ENCODE assay signal across 8 mouse cellular contexts in genomic region chr2:27237342-27237741, GRCm38 (mm10). TPM values are rescaled to one million over a fixed set of nuclear protein-coding genes. Genes with fewer than 3 reads are reported as not detected.
DNase-seq lines count a peak whose midpoint lies in the region; ATAC-seq and TF ChIP-seq lines count a peak whose summit lies in the region.

No protein-coding gene starts in this region.

- H3K9ac ChIP-seq in hindbrain, embryonic 14.5 days: no peak overlapping the region
- H3K9ac ChIP-seq in limb, embryonic 14.5 days (ENCODE audit: low read depth, low read length, severe bottlenecking): no peak overlapping the region

- H3K4me1 ChIP-seq in hindbrain, embryonic 14.5 days (replicated peaks; ENCODE audit: control insufficient read depth, insufficient read depth, low read length): no peaks in the 10 kb centered on the region
- H3K4me1 ChIP-seq in limb, embryonic 14.5 days (ENCODE audit: control insufficient read depth, insufficient read depth, low read length): no peaks in the 10 kb centered on the region

- intact Hi-C loops in left cerebral cortex, postnatal 14 days (cut with DNase I): loop anchor here (2.0 to 5.0 kb wide), 2 partner anchors 110 to 307 kb away; no protein-coding TSS in a partner anchor

- H3K36me3 ChIP-seq in hindbrain, embryonic 14.5 days (replicated peaks; ENCODE audit: control insufficient read depth, insufficient read depth): no peaks in the 10 kb centered on the region
- no peaks in the 10 kb centered on the region for H3K36me3 ChIP-seq in limb, embryonic 14.5 days (ENCODE audit: control insufficient read depth, insufficient read depth, low read length)

- H3K9me3 ChIP-seq in hindbrain, embryonic 14.5 days (ENCODE audit: control insufficient read depth, low read length): no peaks in the 10 kb centered on the region
- H3K9me3 ChIP-seq in limb, embryonic 14.5 days (ENCODE audit: control insufficient read depth, low read length): no peaks in the 10 kb centered on the region

- no peak overlapping the region for H3K27ac ChIP-seq in hindbrain, embryonic 14.5 days
- no peak overlapping the region for H3K27ac ChIP-seq in limb, embryonic 14.5 days (replicated peaks; ENCODE audit: low read depth, low read length)

- H3K4me3 ChIP-seq in hindbrain, embryonic 14.5 days (replicated peaks; ENCODE audit: low read length): no peak overlapping the region
- H3K4me3 ChIP-seq in limb, embryonic 14.5 days (replicated peaks; ENCODE audit: low read length): no peak overlapping the region

- WGBS in hindbrain, embryonic 14.5 days: 24% methylated on average over 4 of the region's 4 CpGs
- WGBS in limb, embryonic 14.5 days: 31% methylated on average over 4 of the region's 4 CpGs

- no peak for TF ChIP-seq POLR2A in limb, embryonic 14.5 days (IDR thresholded peaks at IDR 0.05; ENCODE audit: borderline replicate concordance, extremely low read depth, insufficient read depth, insufficient read length)

- H3K27me3 ChIP-seq in hindbrain, embryonic 14.5 days (ENCODE audit: control insufficient read depth, insufficient read depth, low read length): no peaks in the 10 kb centered on the region
- H3K27me3 ChIP-seq in limb, embryonic 14.5 days (ENCODE audit: control insufficient read depth, insufficient read depth, low read length): no peaks in the 10 kb centered on the region

- no peak for ATAC-seq in hindbrain, embryonic 14.5 days (ENCODE audit: low FRiP score)
- no peak for ATAC-seq in limb, embryonic 14.5 days (ENCODE audit: low FRiP score, low read depth)
- ATAC-seq in monocyte, adult 5-6 weeks (replicated peaks; ENCODE audit: insufficient number of reproducible peaks, low FRiP score, low TSS enrichment, poor library complexity, severe bottlenecking): peak; percentile 78

- no peak overlapping the region for H3K4me2 ChIP-seq in hindbrain, embryonic 14.5 days (replicated peaks)
- H3K4me2 ChIP-seq in limb, embryonic 14.5 days (replicated peaks; ENCODE audit: low read depth, low read length, severe bottlenecking): no peak overlapping the region

- peak; percentile 53 to 61 for DNase-seq in left cerebral cortex, postnatal 14 days (ENCODE audit: low spot score in 2 of 2)
- DNase-seq in left cerebral cortex, adult 8-10 months (ENCODE audit: low spot score in 2 of 2): no peak
- peak; percentile 74 for DNase-seq in adrenal gland, postnatal 25 days
- peak; percentile 65 for DNase-seq in embryo, embryonic 9.5 days (ENCODE audit: extremely low spot score)
- peak; percentile 68 for DNase-seq in hindbrain, embryonic 14.5 days (ENCODE audit: low spot score)
- peak; percentile 51 for DNase-seq in limb, embryonic 14.5 days (ENCODE audit: low spot score)
- peak; percentile 62 for DNase-seq in thymus, postnatal 0 days (ENCODE audit: low spot score)

RNA-seq across cellular contexts. Expression of gene Sardh, which starts 10.8 kb away (rescaled TPM):
- 10 to 100 TPM; 11.1 to 12.9 TPM for total RNA-seq in left cerebral cortex, postnatal 14 days (2021)
- 10 to 100 TPM in 1 of 4 experiments, 1 to 10 TPM in 3; 8.0 to 12.6 (median 9.3) TPM for total RNA-seq in left cerebral cortex, adult 8-10 months (2022)
- 8.3 and 17.7 TPM in 2 replicates for total RNA-seq in adrenal gland, postnatal 25 days (2021)
- polyA plus RNA-seq in hindbrain, embryonic 14.5 days (2014; fragmentation: Nextera tagmentation; extraction: Ambion mirVana): 3.8 and 6.3 TPM in 2 replicates
- polyA plus RNA-seq in limb, embryonic 14.5 days (2012; rRNA removed): 9.9 and 10.9 TPM in 2 replicates
- 8.7 and 11.0 TPM in 2 replicates for polyA plus RNA-seq in limb, embryonic 14.5 days (2014; fragmentation: Nextera tagmentation; extraction: Ambion mirVana)
- not detected in 3 replicates for total RNA-seq in monocyte, adult 5-6 weeks (2017)
- polyA plus RNA-seq in thymus, postnatal 0 days (2015; fragmentation: Nextera tagmentation; extraction: Ambion mirVana): 3.2 and 3.6 TPM in 2 replicates

Comparison
In these comparisons a context has a peak if more than half of its experiments do, and no peak if none do; other contexts are left out.
1. DNase-seq: peak in left cerebral cortex, postnatal 14 days (2 of 2), adrenal gland, postnatal 25 days (single experiment), embryo, embryonic 9.5 days (single experiment), hindbrain, embryonic 14.5 days (single experiment), limb, embryonic 14.5 days (single experiment) and thymus, postnatal 0 days (single experiment); none in left cerebral cortex, adult 8-10 months (0 of 2).